Mouse (Mus musculus) adrenal gland, postnatal 10 days (tissue): ENCODE measurements around the gene Pde4d. TPM values are rescaled to one million over a fixed set of nuclear protein-coding genes. Genes with fewer than 3 reads are reported as not detected.

Experiments used
- DNase-seq: peaks from one replicate; pipeline ENCODE4 v3.0.0; 2021; ENCODE audit warnings: mixed read lengths
- total RNA-seq, 2 experiments: library from RNA; stranded (reverse); gene quantifications; 2 replicates each; pipeline ENCODE4 v1.2.3; 2021

The Pde4d gene
- total RNA-seq, 2 experiments from 2014 or later: 70.3 to 101 TPM

- no peak for DNase-seq
Measured at GRCm38 (mm10) chr13:108489825-108490224, 40.1 kb downstream of the Pde4d start.

- DNase-seq: no peak
Measured at GRCm38 (mm10) chr13:108490872-108491271, 41.1 kb downstream of the Pde4d start.

GRCm38 (mm10) chr13:108492886-108493285, 43.1 kb downstream of the Pde4d start:
- no peak for DNase-seq

GRCm38 (mm10) chr13:108494365-108494764, 44.6 kb downstream of the Pde4d start:
- no peak for DNase-seq

- DNase-seq: no peak
Measured at GRCm38 (mm10) chr13:108497768-108498167, 48.0 kb downstream of the Pde4d start.

- no peak for DNase-seq
Measured at GRCm38 (mm10) chr13:108498247-108498743, 48.5 kb downstream of the Pde4d start.

- DNase-seq: no peak
Measured at GRCm38 (mm10) chr13:108498773-108499313, 49.1 kb downstream of the Pde4d start.

- DNase-seq: no peak
Measured at GRCm38 (mm10) chr13:108501386-108501785, 51.6 kb downstream of the Pde4d start.

- no peak for DNase-seq
Measured at GRCm38 (mm10) chr13:108524548-108524947, 74.8 kb downstream of the Pde4d start.

- no peak for DNase-seq
Measured at GRCm38 (mm10) chr13:108524969-108525368, 75.2 kb downstream of the Pde4d start.

- no peak for DNase-seq
Measured at GRCm38 (mm10) chr13:108526258-108527007, 76.7 kb downstream of the Pde4d start.

GRCm38 (mm10) chr13:108527090-108527770, 77.5 kb downstream of the Pde4d start:
- no peak for DNase-seq

- no peak for DNase-seq
Measured at GRCm38 (mm10) chr13:108528343-108528742, 78.6 kb downstream of the Pde4d start.

GRCm38 (mm10) chr13:108532875-108533274, 83.1 kb downstream of the Pde4d start:
- no peak for DNase-seq

- no peak for DNase-seq
Measured at GRCm38 (mm10) chr13:108536436-108536835, 86.7 kb downstream of the Pde4d start.

GRCm38 (mm10) chr13:108536951-108537350, 87.2 kb downstream of the Pde4d start:
- no peak for DNase-seq

GRCm38 (mm10) chr13:108538760-108539369, 89.1 kb downstream of the Pde4d start:
- no peak for DNase-seq

GRCm38 (mm10) chr13:108541488-108541887, 91.7 kb downstream of the Pde4d start:
- no peak for DNase-seq

GRCm38 (mm10) chr13:108542342-108542761, 92.6 kb downstream of the Pde4d start:
- no peak for DNase-seq

GRCm38 (mm10) chr13:108552288-108552687, 102.5 kb downstream of the Pde4d start:
- no peak for DNase-seq

GRCm38 (mm10) chr13:108552995-108553394, 103.2 kb downstream of the Pde4d start:
- no peak for DNase-seq

GRCm38 (mm10) chr13:108554901-108555300, 105.2 kb downstream of the Pde4d start:
- DNase-seq: no peak

GRCm38 (mm10) chr13:108596938-108597337, 147.2 kb downstream of the Pde4d start:
- DNase-seq: no peak
